Mouse (Mus musculus) heart, adult 2 months (tissue): Measurements from ENCODE around the gene Fuk.

ENCODE experiments used
- CTCF ChIP-seq: fragments of 200-600 bp; IDR thresholded peaks from 2 replicates; pipeline ENCODE4 v1.8.1; 2022; ENCODE audit warnings: antibody characterized with exemption, mild to moderate bottlenecking, moderate library complexity
- EP300 ChIP-seq: fragments of 200-500 bp; IDR thresholded peaks from 2 replicates; pipeline ENCODE4 v1.6.1; 2011; ENCODE audit warnings: low read depth, low read length, control low read depth; ENCODE audit not compliant: insufficient read depth
- POLR2A ChIP-seq: fragments of 200-500 bp; IDR thresholded peaks from 2 replicates; pipeline ENCODE4 v1.6.1; 2011; ENCODE audit warnings: mild to moderate bottlenecking, low read depth, low read length, control low read depth; ENCODE audit not compliant: insufficient read depth

DNA sequence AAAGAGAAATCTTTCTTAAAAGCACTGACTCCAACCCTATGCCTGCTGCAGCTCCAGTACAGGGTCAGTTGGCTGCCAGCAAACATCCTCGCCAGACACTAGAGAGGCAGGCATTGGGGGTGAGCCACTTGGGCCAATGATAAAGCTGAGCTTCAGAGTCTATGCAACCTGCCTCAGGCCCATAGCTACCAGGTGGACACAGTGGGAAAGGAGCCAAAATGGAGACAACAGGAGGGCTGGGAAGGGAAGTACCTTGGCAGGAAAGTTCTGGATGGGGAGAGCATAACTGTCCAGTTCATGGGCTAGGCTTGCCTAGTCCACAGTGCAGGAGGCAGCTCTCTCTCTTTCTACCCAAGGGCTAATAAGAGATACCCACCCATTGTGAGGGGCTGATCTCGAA lies 9.4 kb downstream of the Fuk start:
- TF ChIP-seq CTCF (no peak), POLR2A (no peak), EP300 (no peak)
